Mouse (Mus musculus) CH12.LX (cell line): ENCODE measurements at regions not wholly inside any gene's neighbourhood (a gene's known extent, or its start where the extent isn't known, plus 50 kb on each side); places are given as distances from the start of the nearest gene placed in this dataset.

Experiments
- CHD2 ChIP-seq: IDR thresholded peaks from 2 replicates; pipeline ENCODE4 v1.6.1; 2011; ENCODE audit warnings: low read length, improper control_type of control experiment
- CTCF ChIP-seq, 2 experiments: IDR thresholded peaks in 1 of 2; conservative IDR thresholded peaks in 1 of 2; 2 replicates each; pipeline ENCODE4 v1.5.1; 2011 to 2012; ENCODE audit warnings: low read depth in 2 of 2, low read length in 2 of 2, improper control_type of control experiment in 1 of 2, inconsistent platforms in 1 of 2, mild to moderate bottlenecking in 1 of 2, moderate library complexity in 1 of 2
- MAFK ChIP-seq: IDR thresholded peaks from 2 replicates; pipeline ENCODE4 v1.6.1; 2011; ENCODE audit warnings: low read length, improper control_type of control experiment; ENCODE audit not compliant: insufficient replicate concordance

DNA sequence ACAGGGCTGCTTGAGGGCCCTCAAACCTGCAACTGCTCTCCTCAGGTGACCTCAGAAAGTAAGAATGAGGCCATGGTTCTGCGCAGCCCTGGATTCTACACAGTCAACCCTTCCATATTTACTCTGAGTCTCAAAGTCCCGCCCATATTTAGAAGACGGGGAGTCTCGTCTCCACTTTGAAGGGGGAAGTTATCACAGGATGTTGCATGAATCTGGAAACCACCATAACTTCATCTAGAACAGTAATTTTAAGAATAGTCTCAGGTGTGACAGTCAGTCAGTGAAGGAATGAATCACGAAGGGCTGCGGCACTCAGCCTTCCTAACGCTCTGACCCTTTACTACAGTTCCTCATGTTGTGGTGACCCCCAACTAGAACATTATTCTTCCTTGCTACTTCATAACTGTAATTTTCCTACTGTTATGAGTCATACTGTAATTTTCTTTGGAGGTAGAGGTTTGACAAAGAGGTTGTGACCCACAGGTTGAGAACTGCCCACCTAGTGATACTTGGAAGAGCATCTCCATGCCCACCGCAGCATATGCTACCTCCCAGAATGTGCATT, 122.9 kb upstream of the Rybp start:
- TF ChIP-seq CTCF (conservative IDR thresholded peaks at IDR 0.05 in 1 of 2, IDR thresholded peaks at IDR 0.05 in 1 of 2; ENCODE audit: low read depth in 2 of 2, low read length in 2 of 2) (no peak), CHD2 (no peak), MAFK (no peak)
